Mouse (Mus musculus): ENCODE measurements around the gene Fgf14. TPM values are rescaled to one million over a fixed set of nuclear protein-coding genes. Genes with fewer than 3 reads are reported as not detected.

Gene Fgf14
- polyA plus RNA-seq, 1 experiment from 2014 or later: 6.7 TPM

GRCm38 (mm10) chr14:124266977-124267376 is 409.9 kb downstream of the Fgf14 start:
- H3K36me3 ChIP-seq (ENCODE audit: control insufficient read depth, insufficient read depth, low read length): no peaks in the 10 kb centered on the region
- no peak overlapping the region for H3K9ac ChIP-seq (ENCODE audit: low read length)
- H3K9me3 ChIP-seq (ENCODE audit: control insufficient read depth, low read length): no peaks in the 10 kb centered on the region
- no peaks in the 10 kb centered on the region for H3K4me1 ChIP-seq (replicated peaks; ENCODE audit: control insufficient read depth, insufficient read depth, low read length)
- no peaks in the 10 kb centered on the region for H3K27me3 ChIP-seq (ENCODE audit: control insufficient read depth, insufficient read depth, low read length)
- H3K27ac ChIP-seq (ENCODE audit: low read depth, low read length): no peak overlapping the region
- H3K4me2 ChIP-seq (ENCODE audit: low read depth, low read length, severe bottlenecking): no peak overlapping the region
- no peak for DNase-seq (ENCODE audit: low spot score)
- ATAC-seq (replicated peaks; ENCODE audit: low FRiP score): no peak
- H3K4me3 ChIP-seq (ENCODE audit: low read depth, low read length): no peak overlapping the region

- no peak overlapping the region for H3K4me3 ChIP-seq (ENCODE audit: low read depth, low read length)
- H3K4me2 ChIP-seq (ENCODE audit: low read depth, low read length, severe bottlenecking): no peak overlapping the region
- no peaks in the 10 kb centered on the region for H3K36me3 ChIP-seq (ENCODE audit: control insufficient read depth, insufficient read depth, low read length)
- DNase-seq (ENCODE audit: low spot score) (no peak), ATAC-seq (replicated peaks; ENCODE audit: low FRiP score) (no peak)
- H3K9me3 ChIP-seq (ENCODE audit: control insufficient read depth, low read length): no peaks in the 10 kb centered on the region
- no peak overlapping the region for H3K9ac ChIP-seq (ENCODE audit: low read length)
- no peak overlapping the region for H3K27ac ChIP-seq (ENCODE audit: low read depth, low read length)
- H3K4me1 ChIP-seq (replicated peaks; ENCODE audit: control insufficient read depth, insufficient read depth, low read length): no peaks in the 10 kb centered on the region
- no peaks in the 10 kb centered on the region for H3K27me3 ChIP-seq (ENCODE audit: control insufficient read depth, insufficient read depth, low read length)
- 68% methylated on average over 2 of the region's 2 CpGs for WGBS
These were observed 412.3 kb downstream of the Fgf14 start for GRCm38 (mm10) chr14:124264541-124265059.

- ATAC-seq (replicated peaks; ENCODE audit: low FRiP score): no peak
- Histone ChIP-seq H3K9ac (ENCODE audit: low read length) (no peak overlapping the region), H3K4me1 (replicated peaks; ENCODE audit: control insufficient read depth, insufficient read depth, low read length) (no peaks in the 10 kb centered on the region), H3K27ac (ENCODE audit: low read depth, low read length) (no peak overlapping the region), H3K27me3 (ENCODE audit: control insufficient read depth, insufficient read depth, low read length) (no peaks in the 10 kb centered on the region), H3K9me3 (ENCODE audit: control insufficient read depth, low read length) (no peaks in the 10 kb centered on the region), H3K36me3 (ENCODE audit: control insufficient read depth, insufficient read depth, low read length) (no peaks in the 10 kb centered on the region), H3K4me3 (ENCODE audit: low read depth, low read length) (no peak overlapping the region), H3K4me2 (ENCODE audit: low read depth, low read length, severe bottlenecking) (no peak overlapping the region)
- DNase-seq (ENCODE audit: low spot score): no peak
These were observed 413.7 kb downstream of the Fgf14 start for GRCm38 (mm10) chr14:124263199-124263598.

GRCm38 (mm10) chr14:124247517-124247916 is 429.4 kb downstream of the Fgf14 start:
- Histone ChIP-seq H3K9me3 (ENCODE audit: control insufficient read depth, low read length) (no peaks in the 10 kb centered on the region), H3K27me3 (ENCODE audit: control insufficient read depth, insufficient read depth, low read length) (no peaks in the 10 kb centered on the region), H3K9ac (ENCODE audit: low read length) (no peak overlapping the region), H3K36me3 (ENCODE audit: control insufficient read depth, insufficient read depth, low read length) (no peaks in the 10 kb centered on the region), H3K27ac (ENCODE audit: low read depth, low read length) (no peak overlapping the region), H3K4me2 (ENCODE audit: low read depth, low read length, severe bottlenecking) (no peak overlapping the region), H3K4me1 (replicated peaks; ENCODE audit: control insufficient read depth, insufficient read depth, low read length) (no peaks in the 10 kb centered on the region), H3K4me3 (ENCODE audit: low read depth, low read length) (no peak overlapping the region)
- no peak for DNase-seq (ENCODE audit: low spot score)
- WGBS: 83% methylated on average over 1 of the region's 1 CpGs
- ATAC-seq (replicated peaks; ENCODE audit: low FRiP score): no peak

GRCm38 (mm10) chr14:124223445-124223844 is 453.5 kb downstream of the Fgf14 start:
- no peaks in the 10 kb centered on the region for H3K36me3 ChIP-seq (ENCODE audit: control insufficient read depth, insufficient read depth, low read length)
- H3K4me2 ChIP-seq (ENCODE audit: low read depth, low read length, severe bottlenecking): no peak overlapping the region
- H3K27ac ChIP-seq (ENCODE audit: low read depth, low read length): no peak overlapping the region
- DNase-seq (ENCODE audit: low spot score) (no peak), ATAC-seq (replicated peaks; ENCODE audit: low FRiP score) (no peak)
- no peaks in the 10 kb centered on the region for H3K27me3 ChIP-seq (ENCODE audit: control insufficient read depth, insufficient read depth, low read length)
- no peaks in the 10 kb centered on the region for H3K4me1 ChIP-seq (replicated peaks; ENCODE audit: control insufficient read depth, insufficient read depth, low read length)
- no peak overlapping the region for H3K4me3 ChIP-seq (ENCODE audit: low read depth, low read length)
- H3K9ac ChIP-seq (ENCODE audit: low read length): no peak overlapping the region
- H3K9me3 ChIP-seq (ENCODE audit: control insufficient read depth, low read length): no peaks in the 10 kb centered on the region
- WGBS: 72% methylated on average over 2 of the region's 2 CpGs

GRCm38 (mm10) chr14:124222447-124222846 is 454.5 kb downstream of the Fgf14 start:
- no peak for DNase-seq (ENCODE audit: low spot score)

GRCm38 (mm10) chr14:124220979-124221378 is 455.9 kb downstream of the Fgf14 start:
- ATAC-seq (replicated peaks; ENCODE audit: low FRiP score) (no peak), DNase-seq (ENCODE audit: low spot score) (no peak)
- Histone ChIP-seq H3K36me3 (ENCODE audit: control insufficient read depth, insufficient read depth, low read length) (no peaks in the 10 kb centered on the region), H3K4me1 (replicated peaks; ENCODE audit: control insufficient read depth, insufficient read depth, low read length) (no peaks in the 10 kb centered on the region), H3K4me3 (ENCODE audit: low read depth, low read length) (no peak overlapping the region), H3K4me2 (ENCODE audit: low read depth, low read length, severe bottlenecking) (no peak overlapping the region), H3K9ac (ENCODE audit: low read length) (no peak overlapping the region), H3K9me3 (ENCODE audit: control insufficient read depth, low read length) (no peaks in the 10 kb centered on the region), H3K27ac (ENCODE audit: low read depth, low read length) (no peak overlapping the region), H3K27me3 (ENCODE audit: control insufficient read depth, insufficient read depth, low read length) (no peaks in the 10 kb centered on the region)
- 65% methylated on average over 2 of the region's 2 CpGs for WGBS

More at GRCm38 (mm10) chr14:124222447-124222846, 454.5 kb downstream of the Fgf14 start:
- ATAC-seq (replicated peaks; ENCODE audit: low FRiP score): peak; percentile 69
- H3K9me3 ChIP-seq (ENCODE audit: control insufficient read depth, low read length): no peaks in the 10 kb centered on the region
- no peaks in the 10 kb centered on the region for H3K4me1 ChIP-seq (replicated peaks; ENCODE audit: control insufficient read depth, insufficient read depth, low read length)
- no peak overlapping the region for H3K9ac ChIP-seq (ENCODE audit: low read length)
- H3K27me3 ChIP-seq (ENCODE audit: control insufficient read depth, insufficient read depth, low read length): no peaks in the 10 kb centered on the region
- H3K4me2 ChIP-seq (ENCODE audit: low read depth, low read length, severe bottlenecking): no peak overlapping the region
- H3K36me3 ChIP-seq (ENCODE audit: control insufficient read depth, insufficient read depth, low read length): no peaks in the 10 kb centered on the region
- H3K27ac ChIP-seq (ENCODE audit: low read depth, low read length): no peak overlapping the region
- H3K4me3 ChIP-seq (ENCODE audit: low read depth, low read length): no peak overlapping the region
- WGBS: 39% methylated on average over 1 of the region's 1 CpGs

- 23% methylated on average over 7 of the region's 7 CpGs for WGBS
These were observed 481.1 kb downstream of the Fgf14 start for GRCm38 (mm10) chr14:124195806-124196205.

GRCm38 (mm10) chr14:124195331-124195730 is 481.6 kb downstream of the Fgf14 start:
- Histone ChIP-seq H3K27me3 (ENCODE audit: control insufficient read depth, insufficient read depth, low read length) (0 out of 2 replicates have a peak, but pooled peaks cover 3% of the 10 kb centered on the region), H3K4me2 (ENCODE audit: low read depth, low read length, severe bottlenecking) (no peak overlapping the region), H3K27ac (ENCODE audit: low read depth, low read length) (no peak overlapping the region), H3K4me3 (ENCODE audit: low read depth, low read length) (no peak overlapping the region), H3K9me3 (ENCODE audit: control insufficient read depth, low read length) (no peaks in the 10 kb centered on the region), H3K36me3 (ENCODE audit: control insufficient read depth, insufficient read depth, low read length) (no peaks in the 10 kb centered on the region), H3K9ac (ENCODE audit: low read length) (no peak overlapping the region), H3K4me1 (replicated peaks; ENCODE audit: control insufficient read depth, insufficient read depth, low read length) (no peaks in the 10 kb centered on the region; the same call in 1 of the 2 replicates)
- ATAC-seq (replicated peaks; ENCODE audit: low FRiP score) (no peak), DNase-seq (ENCODE audit: low spot score) (peak; percentile 53)
- WGBS: 32% methylated on average over 10 of the region's 10 CpGs

More at GRCm38 (mm10) chr14:124195806-124196205, 481.1 kb downstream of the Fgf14 start:
- Histone ChIP-seq H3K27me3 (ENCODE audit: control insufficient read depth, insufficient read depth, low read length) (0 out of 2 replicates have a peak, but pooled peaks cover 3% of the 10 kb centered on the region), H3K4me3 (ENCODE audit: low read depth, low read length) (no peak overlapping the region), H3K27ac (ENCODE audit: low read depth, low read length) (no peak overlapping the region), H3K9me3 (ENCODE audit: control insufficient read depth, low read length) (no peaks in the 10 kb centered on the region), H3K4me1 (replicated peaks; ENCODE audit: control insufficient read depth, insufficient read depth, low read length) (no peaks in the 10 kb centered on the region; the same call in 1 of the 2 replicates), H3K4me2 (ENCODE audit: low read depth, low read length, severe bottlenecking) (no peak overlapping the region), H3K9ac (ENCODE audit: low read length) (no peak overlapping the region), H3K36me3 (ENCODE audit: control insufficient read depth, insufficient read depth, low read length) (no peaks in the 10 kb centered on the region)
- ATAC-seq (replicated peaks; ENCODE audit: low FRiP score) (no peak), DNase-seq (ENCODE audit: low spot score) (no peak)
